Mouse (Mus musculus) cerebellum, adult 11 months (tissue): ENCODE results near the gene Eif5a.
"Not testable (repeated sequence)": the region's sequence is repeated elsewhere in the genome, so short reads cannot be mapped to it uniquely, and the experiment has no call there.

Source experiments
- DNase-seq: peaks from one replicate; pipeline ENCODE4 v3.0.0; 2022

Eif5a gene

GRCm38 (mm10) chr11:69945997-69946891, 24.5 kb upstream of the Eif5a start:
- DNase-seq: no peak

- DNase-seq: no peak
These were observed 23.5 kb upstream of the Eif5a start for GRCm38 (mm10) chr11:69945216-69945615.

- DNase-seq: no peak
These were observed 19.2 kb upstream of the Eif5a start for GRCm38 (mm10) chr11:69940962-69941361.

- no peak for DNase-seq
These were observed 18.0 kb upstream of the Eif5a start for GRCm38 (mm10) chr11:69939731-69940130.

GRCm38 (mm10) chr11:69939181-69939580, 17.4 kb upstream of the Eif5a start:
- no peak for DNase-seq

GRCm38 (mm10) chr11:69938401-69938979, 16.7 kb upstream of the Eif5a start:
- DNase-seq: no peak

GRCm38 (mm10) chr11:69937834-69938233, 16.1 kb upstream of the Eif5a start:
- DNase-seq: no peak

GRCm38 (mm10) chr11:69937385-69937784, 15.6 kb upstream of the Eif5a start:
- DNase-seq: no peak

GRCm38 (mm10) chr11:69936714-69937347, 15.1 kb upstream of the Eif5a start:
- DNase-seq: no peak

GRCm38 (mm10) chr11:69936156-69936555, 14.4 kb upstream of the Eif5a start:
- DNase-seq: no peak

- peak; percentile 93 for DNase-seq
These were observed 13.6 kb upstream of the Eif5a start, which contains the start of gene Ybx2 for GRCm38 (mm10) chr11:69935137-69935879. Gene Ybx2, plus strand, starts transcription at chr11:69935796.

- DNase-seq: no peak
These were observed 12.9 kb upstream of the Eif5a start for GRCm38 (mm10) chr11:69934681-69935080.

- DNase-seq: peak; percentile 83
These were observed 12.4 kb upstream of the Eif5a start for GRCm38 (mm10) chr11:69934169-69934568.

- no peak for DNase-seq
These were observed 11.3 kb upstream of the Eif5a start for GRCm38 (mm10) chr11:69933066-69933465.

- no peak for DNase-seq
These were observed 10.5 kb upstream of the Eif5a start for GRCm38 (mm10) chr11:69932254-69932653.

GRCm38 (mm10) chr11:69931769-69932168, 10.0 kb upstream of the Eif5a start:
- no peak for DNase-seq

- DNase-seq: no peak
These were observed 9.3 kb upstream of the Eif5a start for GRCm38 (mm10) chr11:69930967-69931537.

GRCm38 (mm10) chr11:69930176-69930575, 8.4 kb upstream of the Eif5a start:
- not testable (repeated sequence) for DNase-seq

- DNase-seq: no peak
These were observed 8.0 kb upstream of the Eif5a start for GRCm38 (mm10) chr11:69929712-69930111.

GRCm38 (mm10) chr11:69927501-69927900, 5.7 kb upstream of the Eif5a start:
- no peak for DNase-seq

GRCm38 (mm10) chr11:69922796-69923195, 1.0 kb upstream of the Eif5a start:
- no peak for DNase-seq

GRCm38 (mm10) chr11:69922012-69922756, 426 bp upstream of the Eif5a start:
- DNase-seq: no peak
